Mouse (Mus musculus) limb, embryonic 13.5 days (tissue): ENCODE measurements around the gene Wrap73. TPM values are rescaled to one million over a fixed set of nuclear protein-coding genes. Genes with fewer than 3 reads are reported as not detected.
A peak's percentile ranks its signal among the peaks of the same experiment; 100 is the strongest.

Source experiments
- ATAC-seq: fragments of 200-750 bp; cut with Nextera tagmentation; 2 replicates; pipeline ENCODE4 v1.8.0; 2017; ENCODE audit warnings: low read depth, moderate number of reproducible peaks, moderate TSS enrichment; ENCODE audit not compliant: low FRiP score
- H3K27ac ChIP-seq: fragments of 300-500 bp; sonication (generic); 2 replicates; pipeline ENCODE4 v1.5.1; 2015; ENCODE audit warnings: inconsistent platforms, mild to moderate bottlenecking, moderate library complexity
- H3K27me3 ChIP-seq: fragments of 300-500 bp; sonication (generic); 2 replicates; pipeline ENCODE4 v1.6.1; 2015; ENCODE audit warnings: mild to moderate bottlenecking, inconsistent platforms
- H3K36me3 ChIP-seq: fragments of 300-500 bp; sonication (generic); 2 replicates; pipeline ENCODE4 v1.6.1; 2015; ENCODE audit warnings: inconsistent platforms, mild to moderate bottlenecking, moderate library complexity
- H3K4me1 ChIP-seq: fragments of 300-500 bp; sonication (generic); 2 replicates; pipeline ENCODE4 v1.6.1; 2015; ENCODE audit warnings: inconsistent platforms
- H3K4me2 ChIP-seq: fragments of 300-500 bp; sonication (generic); replicated peaks from 2 replicates; pipeline ENCODE4 v1.6.1; 2015; ENCODE audit warnings: inconsistent platforms, mild to moderate bottlenecking, moderate library complexity
- H3K4me3 ChIP-seq: fragments of 300-500 bp; sonication (generic); 2 replicates; pipeline ENCODE4 v1.5.1; 2015; ENCODE audit warnings: moderate library complexity, mild to moderate bottlenecking, inconsistent platforms
- H3K9ac ChIP-seq: fragments of 300-500 bp; sonication (generic); 2 replicates; pipeline ENCODE4 v1.6.1; 2015; ENCODE audit warnings: mild to moderate bottlenecking, inconsistent platforms
- H3K9me3 ChIP-seq: fragments of 300-500 bp; sonication (generic); 2 replicates; pipeline ENCODE4 v1.6.1; 2016; ENCODE audit warnings: inconsistent platforms
- WGBS: fragments of 180-500 bp; shearing (Covaris S2); methylation state at CpG from one replicate; pipeline ENCODE4 v1.1.7; 2015; 5-methylcytosine and 5-hydroxymethylcytosine counted together
- polyA plus RNA-seq: library from polyadenylated mRNA; unstranded; fragments of >200 nt; fragmentation: Nextera tagmentation; extraction: Ambion mirVana; gene quantifications from 2 replicates; pipeline ENCODE4 v1.2.1, GENCODE M21; 2015

Gene Wrap73
- 47.8 and 48.4 TPM in 2 replicates for polyA plus RNA-seq

- Histone ChIP-seq H3K4me1 (peaks cover 36% of the 10 kb centered on the region), H3K4me3 (peak within 1 kb of the TSS; percentile 76), H3K36me3 (peaks cover 14% of the 10 kb centered on the region), H3K9me3 (no peaks in the 10 kb centered on the region), H3K4me2 (peak within 1 kb of the TSS; percentile 93), H3K9ac (peak within 1 kb of the TSS; percentile 81), H3K27ac (peak within 1 kb of the TSS; percentile 81), H3K27me3 (peaks cover 45% of the 10 kb centered on the region)
- peak; percentile 94 for ATAC-seq
- WGBS: 2% methylated on average over 49 of the region's 49 CpGs
Measured at GRCm38 (mm10) chr4:154142211-154143040, at the start of gene Wrap73. Wrap73 (plus strand) TSS chr4:154142372.

- no peaks in the 10 kb centered on the region for H3K4me1 ChIP-seq
- H3K27ac ChIP-seq: no peak overlapping the region
- H3K9me3 ChIP-seq: no peaks in the 10 kb centered on the region
- H3K36me3 ChIP-seq: no peaks in the 10 kb centered on the region
- no peak overlapping the region for H3K9ac ChIP-seq
- peaks cover 80% of the 10 kb centered on the region for H3K27me3 ChIP-seq
- WGBS: 20% methylated on average over 9 of the region's 9 CpGs
- H3K4me2 ChIP-seq: no peak overlapping the region
- no peak for ATAC-seq
- H3K4me3 ChIP-seq: no peak overlapping the region
Measured at GRCm38 (mm10) chr4:154093210-154093609, 49.0 kb upstream of the Wrap73 start.

DNA sequence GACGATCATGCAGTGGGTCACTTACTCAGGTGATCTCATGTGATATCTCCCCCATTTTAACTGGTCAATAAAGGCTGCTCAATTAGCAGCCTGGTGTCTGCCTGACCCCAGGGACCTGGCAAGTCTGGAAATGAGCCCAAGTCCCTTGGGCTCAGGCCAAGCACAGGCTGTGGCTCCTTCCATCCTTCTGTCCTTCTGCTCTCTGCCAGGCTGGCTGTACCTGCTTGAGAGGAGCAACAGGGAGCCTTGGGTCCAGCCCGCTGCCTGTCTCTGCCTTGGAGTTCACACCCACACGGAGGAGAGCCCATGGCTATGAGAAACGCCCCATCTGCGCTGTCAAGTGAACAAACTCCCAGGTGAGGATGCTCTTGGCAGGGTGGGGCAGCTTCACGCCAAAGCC, 46.1 kb upstream of the Wrap73 start:
- Histone ChIP-seq H3K4me3 (no peak overlapping the region), H3K9ac (no peak overlapping the region), H3K27ac (no peak overlapping the region), H3K4me2 (no peak overlapping the region), H3K9me3 (no peaks in the 10 kb centered on the region), H3K4me1 (no peaks in the 10 kb centered on the region), H3K27me3 (peaks cover 81% of the 10 kb centered on the region), H3K36me3 (no peaks in the 10 kb centered on the region)
- WGBS: 22% methylated on average over 6 of the region's 6 CpGs
- ATAC-seq: no peak

- no peaks in the 10 kb centered on the region for H3K4me1 ChIP-seq
- H3K9ac ChIP-seq: no peak overlapping the region; the same call in 1 of the 2 replicates
- no peak for ATAC-seq
- H3K27ac ChIP-seq: no peak overlapping the region
- H3K9me3 ChIP-seq: no peaks in the 10 kb centered on the region
- H3K4me3 ChIP-seq: no peak overlapping the region
- WGBS: 24% methylated on average over 5 of the region's 7 CpGs
- no peaks in the 10 kb centered on the region for H3K36me3 ChIP-seq
- no peak overlapping the region for H3K4me2 ChIP-seq
- H3K27me3 ChIP-seq: peaks cover 92% of the 10 kb centered on the region
Measured at GRCm38 (mm10) chr4:154099361-154099760, 42.8 kb upstream of the Wrap73 start.

GRCm38 (mm10) chr4:154103386-154103785, 38.8 kb upstream of the Wrap73 start:
- no peak overlapping the region for H3K4me2 ChIP-seq
- WGBS: 67% methylated on average over 8 of the region's 8 CpGs
- no peak overlapping the region for H3K27ac ChIP-seq
- no peak overlapping the region for H3K9ac ChIP-seq
- H3K4me3 ChIP-seq: no peak overlapping the region
- peaks cover 4% of the 10 kb centered on the region for H3K4me1 ChIP-seq
- H3K9me3 ChIP-seq: no peaks in the 10 kb centered on the region
- no peaks in the 10 kb centered on the region for H3K36me3 ChIP-seq
- ATAC-seq: no peak
- peaks cover 84% of the 10 kb centered on the region for H3K27me3 ChIP-seq

DNA sequence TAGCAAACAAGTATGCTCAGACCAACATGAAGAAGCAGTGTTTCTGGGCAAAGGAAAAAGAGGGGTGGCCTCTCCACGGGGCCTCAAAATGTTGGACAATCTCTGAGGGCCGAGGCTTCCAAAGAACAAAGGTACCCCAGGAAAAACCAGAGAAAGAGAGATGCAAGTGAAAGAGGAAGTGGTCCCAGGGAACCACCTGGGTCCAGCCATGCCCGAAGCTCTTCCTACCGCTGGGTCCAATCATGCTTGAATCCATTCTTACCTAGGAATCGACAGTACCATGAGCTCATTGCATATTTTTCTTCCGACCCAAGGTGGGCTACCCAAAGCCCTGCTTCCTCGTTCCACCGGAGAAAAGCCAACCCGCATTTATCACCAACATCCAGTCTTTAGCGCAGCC, 38.3 kb upstream of the Wrap73 start:
- Histone ChIP-seq H3K9ac (no peak overlapping the region), H3K4me3 (no peak overlapping the region), H3K4me2 (no peak overlapping the region), H3K4me1 (peaks cover 4% of the 10 kb centered on the region), H3K36me3 (no peaks in the 10 kb centered on the region), H3K9me3 (no peaks in the 10 kb centered on the region), H3K27ac (no peak overlapping the region), H3K27me3 (peaks cover 82% of the 10 kb centered on the region)
- ATAC-seq: no peak
- 88% methylated on average over 10 of the region's 10 CpGs for WGBS

GRCm38 (mm10) chr4:154105381-154106001, 36.7 kb upstream of the Wrap73 start:
- H3K4me3 ChIP-seq: peak overlapping the region; percentile 16; the same call in 1 of the 2 replicates
- WGBS: 27% methylated on average over 20 of the region's 20 CpGs
- peak overlapping the region; percentile 46 for H3K4me2 ChIP-seq
- H3K9ac ChIP-seq: no peak overlapping the region
- H3K27ac ChIP-seq: no peak overlapping the region
- H3K36me3 ChIP-seq: no peaks in the 10 kb centered on the region
- peaks cover 4% of the 10 kb centered on the region for H3K4me1 ChIP-seq
- ATAC-seq: 0 out of 2 replicates have a peak, but pooled peaks have one; percentile 28
- H3K9me3 ChIP-seq: no peaks in the 10 kb centered on the region
- H3K27me3 ChIP-seq: peaks cover 82% of the 10 kb centered on the region

- Histone ChIP-seq H3K9ac (no peak overlapping the region), H3K4me1 (peaks cover 4% of the 10 kb centered on the region), H3K9me3 (no peaks in the 10 kb centered on the region), H3K4me3 (no peak overlapping the region), H3K36me3 (no peaks in the 10 kb centered on the region), H3K27ac (no peak overlapping the region), H3K27me3 (peaks cover 85% of the 10 kb centered on the region), H3K4me2 (no peak overlapping the region)
- WGBS: 71% methylated on average over 13 of the region's 13 CpGs
- no peak for ATAC-seq
Measured at GRCm38 (mm10) chr4:154106497-154107061, 35.6 kb upstream of the Wrap73 start.

DNA sequence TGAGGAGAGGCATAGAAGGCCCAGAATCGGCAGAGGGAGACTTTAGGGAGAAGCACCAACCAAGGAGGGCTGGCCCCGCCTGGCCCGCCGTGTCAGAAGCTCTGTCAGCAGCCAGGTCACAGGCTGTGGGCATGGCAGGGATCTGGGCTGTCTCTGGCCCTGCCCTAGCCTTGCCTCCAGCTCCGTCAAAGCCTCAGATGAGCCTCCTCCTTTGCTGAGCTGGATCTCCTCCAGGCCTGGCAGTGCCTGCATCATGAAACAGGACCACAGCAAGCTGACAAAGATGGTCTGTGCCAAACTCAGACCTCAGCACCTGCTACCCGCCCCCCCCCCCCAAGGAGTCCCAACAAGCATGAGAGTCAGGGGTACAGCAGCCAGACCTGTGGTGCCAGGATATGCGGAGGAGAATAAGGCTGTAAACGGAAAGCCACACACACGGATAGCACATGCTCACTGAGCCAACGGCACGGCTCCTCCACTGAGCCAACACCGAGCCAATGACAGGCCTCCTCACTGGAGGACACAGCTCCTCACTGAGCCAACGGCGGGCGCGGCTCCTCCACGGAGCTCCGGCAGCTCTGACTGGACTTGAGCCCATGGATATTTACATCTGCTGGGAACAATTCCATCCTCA, 32.8 kb upstream of the Wrap73 start:
- H3K27ac ChIP-seq: no peak overlapping the region
- H3K27me3 ChIP-seq: peaks cover 59% of the 10 kb centered on the region
- ATAC-seq: no peak
- no peaks in the 10 kb centered on the region for H3K36me3 ChIP-seq
- 54% methylated on average over 18 of the region's 18 CpGs for WGBS
- peaks cover 4% of the 10 kb centered on the region for H3K4me1 ChIP-seq
- H3K9ac ChIP-seq: no peak overlapping the region; the same call in 1 of the 2 replicates
- H3K4me3 ChIP-seq: no peak overlapping the region
- H3K4me2 ChIP-seq: no peak overlapping the region
- H3K9me3 ChIP-seq: no peaks in the 10 kb centered on the region

- H3K27ac ChIP-seq: no peak overlapping the region
- H3K27me3 ChIP-seq: peaks cover 53% of the 10 kb centered on the region
- H3K9me3 ChIP-seq: no peaks in the 10 kb centered on the region
- H3K4me3 ChIP-seq: no peak overlapping the region
- WGBS: 79% methylated on average over 11 of the region's 11 CpGs
- H3K4me2 ChIP-seq: no peak overlapping the region
- no peak for ATAC-seq
- H3K9ac ChIP-seq: no peak overlapping the region
- no peaks in the 10 kb centered on the region for H3K36me3 ChIP-seq
- H3K4me1 ChIP-seq: peaks cover 4% of the 10 kb centered on the region
Measured at GRCm38 (mm10) chr4:154109850-154110243, 32.3 kb upstream of the Wrap73 start.

DNA sequence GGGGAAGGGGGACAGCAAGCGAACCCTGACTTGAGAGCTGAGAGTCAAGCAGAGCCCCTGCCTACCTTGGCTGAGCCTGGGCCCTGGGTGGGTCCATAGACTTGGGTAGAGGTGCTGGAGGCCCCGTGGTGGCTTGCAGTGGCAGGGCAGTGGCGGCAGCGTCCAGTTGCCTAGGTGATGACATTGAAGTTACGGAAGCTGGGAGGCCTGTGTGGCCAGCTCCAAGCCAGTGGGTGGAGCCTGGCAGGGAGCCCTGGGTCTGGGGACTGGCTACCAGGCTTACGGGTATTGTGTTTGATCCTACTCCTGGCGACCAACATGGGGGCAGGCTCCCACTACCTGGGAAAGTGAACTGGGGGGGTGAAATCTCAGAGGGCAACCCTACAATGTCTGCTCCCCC, 25.8 kb upstream of the Wrap73 start:
- H3K4me3 ChIP-seq: no peak overlapping the region
- WGBS: 57% methylated on average over 7 of the region's 7 CpGs
- no peak for ATAC-seq

DNA sequence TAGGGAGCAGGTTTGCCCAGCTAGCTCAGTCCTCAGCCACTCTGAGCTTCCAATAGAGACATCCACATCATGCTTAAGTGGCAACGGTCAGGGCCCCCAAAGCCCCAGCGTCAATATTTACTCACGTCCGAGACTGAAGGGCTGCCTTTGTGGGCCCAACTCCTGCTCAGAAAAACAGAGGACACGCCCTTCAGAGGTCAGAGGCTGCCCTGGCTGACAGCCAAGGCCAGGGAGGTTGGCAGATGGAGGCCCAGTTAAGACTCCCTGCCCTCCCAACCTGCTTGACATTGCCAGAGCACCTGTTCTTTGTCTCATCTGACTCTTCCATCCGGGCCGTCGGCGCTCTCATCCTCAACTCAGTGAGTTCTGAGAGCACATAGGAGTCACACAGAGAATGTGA, 23.4 kb upstream of the Wrap73 start:
- H3K4me3 ChIP-seq: no peak overlapping the region
- H3K36me3 ChIP-seq: no peaks in the 10 kb centered on the region
- no peak overlapping the region for H3K9ac ChIP-seq
- H3K9me3 ChIP-seq: no peaks in the 10 kb centered on the region
- peaks cover 26% of the 10 kb centered on the region for H3K27me3 ChIP-seq
- no peak overlapping the region for H3K27ac ChIP-seq
- 71% methylated on average over 9 of the region's 9 CpGs for WGBS
- H3K4me1 ChIP-seq: no peaks in the 10 kb centered on the region
- H3K4me2 ChIP-seq: no peak overlapping the region
- ATAC-seq: no peak

More for the DNA sequence above, 25.8 kb upstream of the Wrap73 start:
- Histone ChIP-seq H3K9ac (no peak overlapping the region), H3K9me3 (no peaks in the 10 kb centered on the region), H3K27me3 (peaks cover 3% of the 10 kb centered on the region; the same call in 1 of the 2 replicates), H3K4me1 (no peaks in the 10 kb centered on the region), H3K36me3 (no peaks in the 10 kb centered on the region), H3K4me2 (no peak overlapping the region), H3K27ac (no peak overlapping the region)
